Mouse (Mus musculus) heart, adult 2 months (tissue): ENCODE data around the gene Psmd9.

Experiments used
- CTCF ChIP-seq: fragments of 200-600 bp; IDR thresholded peaks from 2 replicates; pipeline ENCODE4 v1.8.1; 2022; ENCODE audit warnings: antibody characterized with exemption, mild to moderate bottlenecking, moderate library complexity
- EP300 ChIP-seq: fragments of 200-500 bp; IDR thresholded peaks from 2 replicates; pipeline ENCODE4 v1.6.1; 2011; ENCODE audit warnings: low read depth, low read length, control low read depth; ENCODE audit not compliant: insufficient read depth

GRCm38 (mm10) chr5:123201523-123201892 is 32.3 kb downstream of the Psmd9 start:
- TF ChIP-seq CTCF: no peak
- TF ChIP-seq EP300: no peak
